Mouse (Mus musculus) C2C12 (cell line): ENCODE measurements around the gene Ssx2ip. TPM values are rescaled to one million over a fixed set of nuclear protein-coding genes. Genes with fewer than 3 reads are reported as not detected.

Experiments
- H3K27me3 ChIP-seq: one replicate; pipeline ENCODE4 v1.6.1; 2011; ENCODE audit not compliant: control insufficient read depth, insufficient read depth, insufficient read length
- H3K36me3 ChIP-seq: one replicate; pipeline ENCODE4 v1.6.1; 2011; ENCODE audit not compliant: control insufficient read depth, insufficient read depth
- H3K4me3 ChIP-seq: one replicate; pipeline ENCODE4 v1.5.1; 2011; ENCODE audit warnings: mild to moderate bottlenecking, control low read depth; ENCODE audit not compliant: poor library complexity, insufficient read depth, severe bottlenecking
- H3K79me2 ChIP-seq: one replicate; pipeline ENCODE4 v1.6.1; 2011; ENCODE audit not compliant: control insufficient read depth, insufficient read depth
- H3K79me3 ChIP-seq: one replicate; pipeline ENCODE4 v1.6.1; 2011; ENCODE audit warnings: low read depth, control low read depth
- H3ac ChIP-seq: one replicate; pipeline ENCODE3; 2011; ENCODE audit warnings: low read depth; ENCODE audit not compliant: control insufficient read depth, insufficient read length
- CEBPB ChIP-seq: IDR thresholded peaks from one replicate; pipeline ENCODE4 v1.6.1; 2011; ENCODE audit warnings: low read depth, mild to moderate bottlenecking, control low read depth, moderate library complexity
- CTCF ChIP-seq: IDR thresholded peaks from one replicate; pipeline ENCODE4 v1.5.1; 2011; ENCODE audit not compliant: control insufficient read depth, insufficient read depth, insufficient read length
- FOSL1 ChIP-seq: IDR thresholded peaks from one replicate; pipeline ENCODE4 v1.8.0; 2011; ENCODE audit warnings: mild to moderate bottlenecking, low read length; ENCODE audit not compliant: poor library complexity, insufficient read depth, severe bottlenecking
- MAX ChIP-seq: IDR thresholded peaks from one replicate; pipeline ENCODE4 v1.6.1; 2011; ENCODE audit warnings: mild to moderate bottlenecking, control low read depth
- MYOD1 ChIP-seq: IDR thresholded peaks from one replicate; pipeline ENCODE4 v1.6.1; 2011; ENCODE audit warnings: low read depth; ENCODE audit not compliant: control insufficient read depth, insufficient read length
- MYOG ChIP-seq: IDR thresholded peaks from one replicate; pipeline ENCODE4 v1.6.1; 2011; ENCODE audit not compliant: control insufficient read depth, insufficient read length; ENCODE audit errors: extremely low read depth
- USF1 ChIP-seq: IDR thresholded peaks from one replicate; pipeline ENCODE4 v1.6.1; 2011; ENCODE audit warnings: low read depth, mild to moderate bottlenecking, control low read depth, moderate library complexity
- polyA plus RNA-seq: library from polyadenylated mRNA; unstranded; fragments of >200 nt; fragmentation: generic; extraction: Trizol; gene quantifications from one replicate; pipeline ENCODE4 v1.2.1, GENCODE M21; 2012; ENCODE audit warnings: missing spikeins

Gene Ssx2ip
- polyA plus RNA-seq, 1 experiment = 9.5 TPM

GRCm38 (mm10) chr3:146442936-146443335 is 38.5 kb downstream of the Ssx2ip start:
- no peaks in the 10 kb centered on the region for H3K79me2 ChIP-seq
- no peak overlapping the region for H3K4me3 ChIP-seq
- TF ChIP-seq CEBPB (no peak), CTCF (no peak), MYOG (no peak), USF1 (no peak), MAX (no peak), MYOD1 (no peak), FOSL1 (no peak)

GRCm38 (mm10) chr3:146443380-146443779 is 38.9 kb downstream of the Ssx2ip start:
- H3K27me3 ChIP-seq = no peaks in the 10 kb centered on the region
- peaks cover 5% of the 10 kb centered on the region for H3K36me3 ChIP-seq
- no peak overlapping the region for H3ac ChIP-seq
- H3K79me3 ChIP-seq = no peaks in the 10 kb centered on the region
- H3K79me2 ChIP-seq = no peaks in the 10 kb centered on the region
- TF ChIP-seq FOSL1 (no peak), USF1 (no peak), CTCF (no peak), CEBPB (no peak), MAX (no peak), MYOD1 (no peak), MYOG (no peak)
- no peak overlapping the region for H3K4me3 ChIP-seq

More at GRCm38 (mm10) chr3:146442936-146443335, 38.5 kb downstream of the Ssx2ip start:
- Histone ChIP-seq H3K27me3 (no peaks in the 10 kb centered on the region), H3K36me3 (peaks cover 5% of the 10 kb centered on the region), H3ac (no peak overlapping the region), H3K79me3 (no peaks in the 10 kb centered on the region)

GRCm38 (mm10) chr3:146444880-146445279 is 40.4 kb downstream of the Ssx2ip start:
- Histone ChIP-seq H3ac (no peak overlapping the region), H3K79me3 (no peaks in the 10 kb centered on the region), H3K4me3 (no peak overlapping the region), H3K79me2 (no peaks in the 10 kb centered on the region), H3K27me3 (no peaks in the 10 kb centered on the region), H3K36me3 (no peaks in the 10 kb centered on the region)
- no peak for TF ChIP-seq MYOD1
- TF ChIP-seq CEBPB = no peak
- no peak for TF ChIP-seq MAX
- no peak for TF ChIP-seq CTCF
- no peak for TF ChIP-seq MYOG
- TF ChIP-seq USF1 = no peak
- TF ChIP-seq FOSL1 = no peak

- Histone ChIP-seq H3K79me3 (no peaks in the 10 kb centered on the region), H3K4me3 (no peak overlapping the region), H3K79me2 (no peaks in the 10 kb centered on the region), H3K27me3 (no peaks in the 10 kb centered on the region), H3ac (no peak overlapping the region), H3K36me3 (no peaks in the 10 kb centered on the region)
- TF ChIP-seq MYOG (no peak), CTCF (no peak), MYOD1 (no peak), FOSL1 (no peak), MAX (no peak), CEBPB (no peak), USF1 (no peak)
These were observed 42.7 kb downstream of the Ssx2ip start for GRCm38 (mm10) chr3:146447156-146447555.

- H3K4me3 ChIP-seq = no peak overlapping the region
- H3K79me3 ChIP-seq = no peaks in the 10 kb centered on the region
- no peak for TF ChIP-seq MYOG
- no peak for TF ChIP-seq CEBPB
- TF ChIP-seq USF1 = no peak
- TF ChIP-seq MAX = no peak
- no peak for TF ChIP-seq CTCF
- no peak for TF ChIP-seq MYOD1
- TF ChIP-seq FOSL1 = no peak
- H3K36me3 ChIP-seq = no peaks in the 10 kb centered on the region
- H3ac ChIP-seq = no peak overlapping the region
- H3K79me2 ChIP-seq = no peaks in the 10 kb centered on the region
- H3K27me3 ChIP-seq = no peaks in the 10 kb centered on the region
These were observed 43.2 kb downstream of the Ssx2ip start for GRCm38 (mm10) chr3:146447598-146447997.

- H3K79me2 ChIP-seq = no peaks in the 10 kb centered on the region
- H3K27me3 ChIP-seq = no peaks in the 10 kb centered on the region
- TF ChIP-seq CEBPB = no peak
- H3K4me3 ChIP-seq = no peak overlapping the region
- H3K79me3 ChIP-seq = no peaks in the 10 kb centered on the region
- H3ac ChIP-seq = no peak overlapping the region
- H3K36me3 ChIP-seq = no peaks in the 10 kb centered on the region
These were observed 43.9 kb downstream of the Ssx2ip start for GRCm38 (mm10) chr3:146448372-146448771.
